Comparison of ENCODE assay signal across 8 mouse cellular contexts in the genomic region with DNA sequence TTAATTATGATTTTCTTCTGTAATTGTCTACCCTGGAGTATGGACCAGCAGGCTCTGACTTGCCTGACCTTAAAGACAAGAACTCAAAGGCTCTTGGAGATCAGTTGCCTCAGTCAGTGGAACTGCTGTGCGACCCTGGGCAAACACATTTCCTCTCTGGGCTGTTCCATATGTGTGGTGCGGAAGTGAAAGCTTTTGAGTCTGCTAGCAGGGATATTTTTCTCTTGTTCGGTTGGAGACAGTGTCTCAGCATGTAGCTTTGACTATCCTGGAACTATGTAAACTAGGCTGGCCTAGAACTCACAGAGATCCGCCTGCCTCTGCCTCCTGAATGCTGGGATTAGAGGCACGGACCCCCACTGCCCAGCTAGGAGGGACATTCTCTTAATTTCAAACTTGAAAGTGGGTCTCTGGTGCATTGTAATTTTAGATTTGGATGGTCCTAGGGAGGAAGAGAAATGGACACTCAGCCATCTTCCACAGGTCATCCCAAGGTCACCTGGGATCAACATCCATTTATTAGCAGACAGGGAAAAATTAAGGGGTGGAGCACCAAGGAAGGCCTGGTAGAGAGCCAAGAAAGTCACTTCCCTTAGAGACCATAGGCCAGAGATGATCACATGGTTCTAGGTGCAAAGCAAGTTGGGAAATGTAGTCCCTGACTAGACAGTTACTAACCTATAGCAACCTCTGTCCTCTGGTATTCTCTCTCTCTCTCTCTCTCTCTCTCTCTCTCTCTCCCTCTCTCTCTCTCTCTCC.
DNase-seq lines count a peak whose midpoint lies in the region; ATAC-seq lines count a peak whose summit lies in the region.

No protein-coding gene starts in this region.

- H3K36me3 ChIP-seq in embryonic facial prominence, embryonic 10.5 days (replicated peaks) = no peaks in the 10 kb centered on the region
- no peaks in the 10 kb centered on the region for H3K36me3 ChIP-seq in midbrain, embryonic 12.5 days

- peak; percentile 56 for DNase-seq in adrenal gland, postnatal 10 days
- DNase-seq in adrenal gland, adult 18-20 months (ENCODE audit: low spot score in 2 of 2) = no peak
- DNase-seq in 3T3-L1 (ENCODE audit: low read depth, low spot score) = peak; percentile 94
- no peak for DNase-seq in embryonic facial prominence, embryonic 10.5 days (ENCODE audit: low spot score)
- DNase-seq in kidney, adult 9 months = peak; percentile 60
- no peak for DNase-seq in right cerebral cortex, postnatal 4 days
- DNase-seq in left cerebral cortex, postnatal 4 days = no peak

- peak overlapping the region; percentile 66 for H3K27ac ChIP-seq in embryonic facial prominence, embryonic 10.5 days (replicated peaks)
- H3K27ac ChIP-seq in midbrain, embryonic 12.5 days (replicated peaks) = no peak overlapping the region

- ATAC-seq in midbrain, embryonic 12.5 days (ENCODE audit: low FRiP score, low read depth) = 0 out of 2 replicates have a peak, but pooled peaks have one; percentile 30

- intact Hi-C loops in left cerebral cortex, postnatal 4 days (cut with DNase I) = no loop called here

- H3K4me3 ChIP-seq in embryonic facial prominence, embryonic 10.5 days = no peak overlapping the region
- no peak overlapping the region for H3K4me3 ChIP-seq in midbrain, embryonic 12.5 days

- no peaks in the 10 kb centered on the region for H3K9me3 ChIP-seq in embryonic facial prominence, embryonic 10.5 days
- H3K9me3 ChIP-seq in midbrain, embryonic 12.5 days = no peaks in the 10 kb centered on the region

- no peaks in the 10 kb centered on the region for H3K27me3 ChIP-seq in embryonic facial prominence, embryonic 10.5 days (replicated peaks; ENCODE audit: low read depth, poor library complexity, severe bottlenecking)
- no peaks in the 10 kb centered on the region; the same call in 1 of the 2 replicates for H3K27me3 ChIP-seq in midbrain, embryonic 12.5 days

- H3K9ac ChIP-seq in midbrain, embryonic 12.5 days (replicated peaks) = no peak overlapping the region

- WGBS in embryonic facial prominence, embryonic 10.5 days = 88% methylated on average over 5 of the region's 5 CpGs
- WGBS in midbrain, embryonic 12.5 days = 91% methylated on average over 5 of the region's 5 CpGs

- no peak overlapping the region for H3K4me2 ChIP-seq in midbrain, embryonic 12.5 days (replicated peaks)

- peaks cover 19% of the 10 kb centered on the region for H3K4me1 ChIP-seq in embryonic facial prominence, embryonic 10.5 days
- peaks cover 3% of the 10 kb centered on the region; the same call in 1 of the 2 replicates for H3K4me1 ChIP-seq in midbrain, embryonic 12.5 days

Comparison
In these comparisons a context has a peak if more than half of its experiments do, and no peak if none do; other contexts are left out.
1. DNase-seq: peak in adrenal gland, postnatal 10 days (single experiment), 3T3-L1 (single experiment) and kidney, adult 9 months (single experiment); none in adrenal gland, adult 18-20 months (0 of 2), embryonic facial prominence, embryonic 10.5 days (single experiment), right cerebral cortex, postnatal 4 days (single experiment) and left cerebral cortex, postnatal 4 days (single experiment).